Mouse (Mus musculus): Measurements from ENCODE around the gene Prrt1. TPM values are rescaled to one million over a fixed set of nuclear protein-coding genes. Genes with fewer than 3 reads are reported as not detected.

Prrt1 gene
- polyA plus RNA-seq, 1 experiment from 2014 or later = 0.11 TPM

DNA sequence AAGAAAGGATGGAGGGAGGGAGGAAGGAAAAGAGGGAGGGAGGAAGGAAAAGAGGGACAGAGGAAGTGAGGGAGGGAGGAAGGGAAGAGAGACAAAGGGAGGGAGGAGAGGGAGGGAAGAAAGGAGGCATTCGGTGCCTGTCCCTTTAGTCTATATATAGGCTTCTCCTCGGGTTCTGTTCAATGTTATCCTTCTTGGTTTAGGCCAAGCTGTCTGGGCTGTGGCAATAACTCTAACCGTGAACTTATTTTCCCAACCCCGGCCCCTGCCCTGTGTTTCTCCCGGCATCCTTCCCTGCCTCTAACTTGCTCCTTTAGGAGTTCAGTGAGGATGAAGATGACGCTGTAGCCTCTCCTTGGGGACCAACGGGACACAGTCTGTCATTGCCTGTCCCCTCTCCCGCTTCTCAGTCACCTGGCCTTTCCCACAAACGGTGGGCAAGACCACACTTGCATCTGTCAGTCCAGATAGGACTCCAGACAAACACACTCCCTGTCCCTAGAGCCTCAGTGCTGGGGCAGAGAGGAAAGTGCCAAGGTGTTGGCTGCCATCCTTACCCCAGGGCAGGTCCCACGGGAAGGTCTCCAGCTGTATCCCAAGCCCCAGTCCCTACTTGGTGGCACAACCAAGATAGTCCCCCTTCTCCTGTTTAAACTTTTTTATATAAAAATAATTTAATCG lies 45.3 kb downstream of the Prrt1 start:
- H3K36me3 ChIP-seq = no peaks in the 10 kb centered on the region
- H3K4me3 ChIP-seq = no peak overlapping the region
- peaks cover 43% of the 10 kb centered on the region for H3K4me1 ChIP-seq
- H3K27me3 ChIP-seq (ENCODE audit: insufficient read depth, poor library complexity, severe bottlenecking) = peaks cover 97% of the 10 kb centered on the region
- H3K27ac ChIP-seq = no peak overlapping the region
- no peak for DNase-seq (ENCODE audit: low spot score)
- H3K9me3 ChIP-seq = no peaks in the 10 kb centered on the region
- WGBS = 39% methylated on average over 11 of the region's 11 CpGs

GRCm38 (mm10) chr17:34675205-34676092 lies 46.1 kb downstream of the Prrt1 start:
- H3K4me3 ChIP-seq = no peak overlapping the region
- no peak for DNase-seq (ENCODE audit: low spot score)
- H3K4me1 ChIP-seq = peaks cover 50% of the 10 kb centered on the region
- no peaks in the 10 kb centered on the region for H3K9me3 ChIP-seq
- peaks cover 97% of the 10 kb centered on the region for H3K27me3 ChIP-seq (ENCODE audit: insufficient read depth, poor library complexity, severe bottlenecking)
- H3K36me3 ChIP-seq = no peaks in the 10 kb centered on the region
- H3K27ac ChIP-seq = peak overlapping the region; percentile 36; the same call in 1 of the 2 replicates
- 54% methylated on average over 13 of the region's 13 CpGs for WGBS

DNA sequence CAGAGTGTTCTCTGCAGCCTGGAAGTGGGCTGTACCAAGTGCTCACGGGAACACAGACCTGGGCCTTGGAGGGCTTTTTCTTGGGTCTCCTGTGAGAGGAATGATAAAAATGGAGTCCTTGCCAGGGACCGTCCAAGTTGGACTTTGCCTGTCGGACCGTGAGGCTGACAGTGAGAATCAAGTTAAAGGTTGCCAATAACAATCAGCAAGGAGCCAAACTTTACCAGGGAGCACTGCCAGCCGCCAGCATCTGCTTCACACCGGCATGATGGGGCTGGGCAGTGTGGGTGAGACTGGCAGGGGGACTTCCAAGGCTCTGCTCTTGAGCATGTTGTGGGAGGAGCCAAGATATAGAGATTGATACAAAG lies 46.7 kb downstream of the Prrt1 start:
- H3K27ac ChIP-seq = no peak overlapping the region
- H3K27me3 ChIP-seq (ENCODE audit: insufficient read depth, poor library complexity, severe bottlenecking) = peaks cover 94% of the 10 kb centered on the region
- WGBS = 73% methylated on average over 6 of the region's 6 CpGs

DNA sequence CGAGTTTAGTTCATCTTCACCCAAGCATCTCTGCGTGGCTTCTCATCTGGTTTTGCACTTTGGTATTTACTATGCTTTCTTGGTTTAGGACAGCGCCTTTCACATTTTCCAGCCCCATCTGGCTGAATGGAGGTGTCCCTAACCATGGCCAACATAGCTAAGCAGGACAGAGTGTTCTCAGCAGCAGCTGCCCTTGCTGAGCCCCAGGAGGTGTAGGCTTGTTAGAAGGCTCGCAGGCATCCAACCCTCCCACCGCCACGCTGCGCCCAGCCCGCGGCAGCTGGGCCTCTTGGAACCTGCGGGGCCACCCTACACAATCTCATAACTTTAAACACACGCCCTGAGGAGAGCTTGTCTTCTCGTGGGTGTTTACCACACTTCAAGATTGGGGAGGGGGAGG lies 47.3 kb downstream of the Prrt1 start:
- Histone ChIP-seq H3K36me3 (no peaks in the 10 kb centered on the region), H3K27me3 (ENCODE audit: insufficient read depth, poor library complexity, severe bottlenecking) (peaks cover 88% of the 10 kb centered on the region), H3K4me3 (no peak overlapping the region), H3K9me3 (no peaks in the 10 kb centered on the region), H3K4me1 (peaks cover 47% of the 10 kb centered on the region), H3K27ac (no peak overlapping the region)
- 72% methylated on average over 12 of the region's 12 CpGs for WGBS
- no peak for DNase-seq (ENCODE audit: low spot score)

More for the DNA sequence above, 46.7 kb downstream of the Prrt1 start:
- H3K4me3 ChIP-seq = no peak overlapping the region
- DNase-seq (ENCODE audit: low spot score) = no peak
- no peaks in the 10 kb centered on the region for H3K9me3 ChIP-seq
- peaks cover 48% of the 10 kb centered on the region for H3K4me1 ChIP-seq
- no peaks in the 10 kb centered on the region for H3K36me3 ChIP-seq

DNA sequence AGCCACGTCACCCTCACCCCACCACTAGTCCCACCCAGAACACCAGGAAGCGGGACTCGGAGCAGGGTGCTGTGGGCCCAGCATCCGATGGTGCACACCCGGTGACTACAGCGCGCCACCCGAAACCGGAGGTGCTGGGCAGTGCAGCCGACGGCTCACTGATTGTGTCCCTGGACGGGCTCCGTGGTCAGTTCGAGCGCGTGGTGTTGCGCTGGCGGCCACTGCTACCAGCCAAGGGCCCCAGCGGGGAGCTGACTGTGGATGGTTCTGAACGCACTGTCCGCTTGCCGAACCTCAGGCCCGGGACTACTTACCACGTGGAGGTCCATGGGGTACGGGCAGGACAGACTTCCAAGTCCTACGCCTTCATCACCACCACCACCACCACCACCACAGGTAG lies 50.9 kb downstream of the Prrt1 start:
- no peaks in the 10 kb centered on the region for H3K36me3 ChIP-seq
- H3K27ac ChIP-seq = no peak overlapping the region
- WGBS = 81% methylated on average over 26 of the region's 26 CpGs
- H3K4me3 ChIP-seq = no peak overlapping the region
- H3K4me1 ChIP-seq = peaks cover 60% of the 10 kb centered on the region
- no peaks in the 10 kb centered on the region for H3K9me3 ChIP-seq
- peaks cover 58% of the 10 kb centered on the region for H3K27me3 ChIP-seq (ENCODE audit: insufficient read depth, poor library complexity, severe bottlenecking)
- DNase-seq (ENCODE audit: low spot score) = no peak

- H3K36me3 ChIP-seq = no peaks in the 10 kb centered on the region
- H3K9me3 ChIP-seq = no peaks in the 10 kb centered on the region
- peaks cover 58% of the 10 kb centered on the region for H3K27me3 ChIP-seq (ENCODE audit: insufficient read depth, poor library complexity, severe bottlenecking)
- H3K4me3 ChIP-seq = no peak overlapping the region
- peaks cover 60% of the 10 kb centered on the region for H3K4me1 ChIP-seq
- WGBS = 83% methylated on average over 4 of the region's 4 CpGs
- no peak for DNase-seq (ENCODE audit: low spot score)
- H3K27ac ChIP-seq = no peak overlapping the region
These were observed 51.3 kb downstream of the Prrt1 start for GRCm38 (mm10) chr17:34680621-34681020.

DNA sequence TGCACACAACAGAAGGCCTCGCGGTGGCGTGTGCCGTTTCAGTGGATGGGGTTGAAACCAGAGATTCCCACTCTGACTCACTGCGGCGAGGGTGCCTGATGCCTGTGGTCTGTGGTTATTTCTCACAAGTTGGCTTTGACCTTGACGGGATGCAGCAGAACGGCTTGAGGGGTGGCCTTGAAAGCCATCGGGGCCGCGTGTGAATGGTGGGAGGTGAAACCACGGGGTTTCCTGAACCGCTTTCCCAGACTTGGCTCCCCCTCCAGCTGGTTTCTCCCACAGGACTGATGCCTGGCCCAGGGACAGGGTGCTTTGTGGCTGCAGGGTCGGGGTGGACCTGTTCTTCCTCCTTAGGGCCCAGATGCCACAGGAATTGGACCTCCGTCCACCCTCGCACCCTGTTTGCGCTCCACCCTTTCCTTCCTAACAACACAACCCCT lies 51.8 kb downstream of the Prrt1 start:
- H3K4me3 ChIP-seq = no peak overlapping the region
- H3K27me3 ChIP-seq (ENCODE audit: insufficient read depth, poor library complexity, severe bottlenecking) = peaks cover 56% of the 10 kb centered on the region
- H3K36me3 ChIP-seq = no peaks in the 10 kb centered on the region
- peaks cover 59% of the 10 kb centered on the region for H3K4me1 ChIP-seq
- DNase-seq (ENCODE audit: low spot score) = no peak
- WGBS = 65% methylated on average over 17 of the region's 17 CpGs
- H3K9me3 ChIP-seq = no peaks in the 10 kb centered on the region
- H3K27ac ChIP-seq = peak overlapping the region; percentile 24; the same call in 1 of the 2 replicates

DNA sequence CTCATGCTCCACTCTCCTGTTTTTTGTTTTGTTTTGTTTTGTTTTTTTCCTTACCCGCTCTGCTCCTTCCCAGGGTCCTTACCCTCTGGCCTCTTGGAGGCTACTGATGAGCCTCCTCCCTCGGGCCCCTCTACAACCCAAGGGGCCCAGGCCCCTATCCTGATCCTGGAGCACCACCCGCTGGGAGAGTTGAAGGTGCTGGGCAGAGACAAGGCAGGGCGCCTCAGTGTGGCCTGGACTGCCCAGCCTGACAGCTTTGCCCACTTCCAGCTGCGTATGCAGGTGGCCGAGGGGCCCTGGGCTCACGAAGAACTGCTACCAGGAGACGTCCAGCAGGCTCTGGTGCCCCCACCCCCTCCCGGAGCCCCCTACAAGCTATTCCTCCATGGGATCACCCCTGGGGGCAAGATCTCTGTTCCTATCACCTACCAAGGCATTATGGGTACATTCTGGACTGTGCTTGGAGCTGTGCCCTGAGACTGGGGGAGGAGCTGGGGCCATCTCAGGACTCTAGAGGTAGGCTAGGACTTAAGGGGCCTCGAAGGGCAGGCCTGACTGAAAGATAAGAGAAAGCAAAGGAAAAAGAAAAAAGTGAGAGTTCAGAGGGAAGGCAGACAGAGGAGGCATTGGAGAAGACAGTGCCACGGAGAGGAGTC lies 52.7 kb downstream of the Prrt1 start:
- Histone ChIP-seq H3K36me3 (no peaks in the 10 kb centered on the region), H3K9me3 (no peaks in the 10 kb centered on the region), H3K4me3 (no peak overlapping the region), H3K27me3 (ENCODE audit: insufficient read depth, poor library complexity, severe bottlenecking) (peaks cover 47% of the 10 kb centered on the region), H3K4me1 (peaks cover 55% of the 10 kb centered on the region), H3K27ac (peak overlapping the region; percentile 57; the same call in 1 of the 2 replicates)
- 62% methylated on average over 11 of the region's 11 CpGs for WGBS
- DNase-seq (ENCODE audit: low spot score) = no peak

Other genes with a start within 250 kb of the Prrt1 start
- 0.14 and 0.15 TPM in 2 replicates for gene BC051142, start 230.7 kb upstream of the Prrt1 start, polyA plus RNA-seq (2016; fragmentation: Nextera tagmentation; extraction: Ambion mirVana)
- not detected in 2 replicates for gene Btnl4, start 152.2 kb upstream of the Prrt1 start, polyA plus RNA-seq (2016; fragmentation: Nextera tagmentation; extraction: Ambion mirVana)
- not detected in 2 replicates for gene Btnl6, start 112.2 kb upstream of the Prrt1 start, polyA plus RNA-seq (2016; fragmentation: Nextera tagmentation; extraction: Ambion mirVana)
- gene Notch4, start 65.3 kb upstream of the Prrt1 start, polyA plus RNA-seq (2016; fragmentation: Nextera tagmentation; extraction: Ambion mirVana) = 6.4 and 8.4 TPM in 2 replicates
- 6.8 and 11.0 TPM in 2 replicates for gene Gpsm3, start 39.7 kb upstream of the Prrt1 start, polyA plus RNA-seq (2016; fragmentation: Nextera tagmentation; extraction: Ambion mirVana)
- 10.2 and 16.6 TPM in 2 replicates for gene Pbx2, start 38.3 kb upstream of the Prrt1 start, polyA plus RNA-seq (2016; fragmentation: Nextera tagmentation; extraction: Ambion mirVana)
- gene Ager, start 31.7 kb upstream of the Prrt1 start, polyA plus RNA-seq (2016; fragmentation: Nextera tagmentation; extraction: Ambion mirVana) = 5.3 and 5.6 TPM in 2 replicates
- gene Rnf5, start 25.8 kb upstream of the Prrt1 start, polyA plus RNA-seq (2016; fragmentation: Nextera tagmentation; extraction: Ambion mirVana) = 139 and 157 TPM in 2 replicates
- 44.8 and 57.8 TPM in 2 replicates for gene Agpat1, start 25.3 kb upstream of the Prrt1 start, polyA plus RNA-seq (2016; fragmentation: Nextera tagmentation; extraction: Ambion mirVana)
- gene Egfl8, start 13.6 kb upstream of the Prrt1 start, polyA plus RNA-seq (2016; fragmentation: Nextera tagmentation; extraction: Ambion mirVana) = 0.49 and 1.7 TPM in 2 replicates
- gene Ppt2, start 1.0 kb upstream of the Prrt1 start, polyA plus RNA-seq (2016; fragmentation: Nextera tagmentation; extraction: Ambion mirVana) = 24.3 and 27.5 TPM in 2 replicates
- 12.6 TPM in 2 replicates for gene Fkbpl, start 15.2 kb downstream of the Prrt1 start, polyA plus RNA-seq (2016; fragmentation: Nextera tagmentation; extraction: Ambion mirVana)
- 74.0 and 76.8 TPM in 2 replicates for gene Atf6b, start 17.6 kb downstream of the Prrt1 start, polyA plus RNA-seq (2016; fragmentation: Nextera tagmentation; extraction: Ambion mirVana)
- 0.04 and 0.07 TPM in 2 replicates for gene Tnxb, start 41.0 kb downstream of the Prrt1 start, polyA plus RNA-seq (2016; fragmentation: Nextera tagmentation; extraction: Ambion mirVana)
- gene C4b, start 114.3 kb downstream of the Prrt1 start, polyA plus RNA-seq (2016; fragmentation: Nextera tagmentation; extraction: Ambion mirVana) = not detected in 2 replicates
- gene Cyp21a1, start 175.0 kb downstream of the Prrt1 start, polyA plus RNA-seq (2016; fragmentation: Nextera tagmentation; extraction: Ambion mirVana) = not detected in 2 replicates
- 22.3 and 22.8 TPM in 2 replicates for gene Stk19, start 207.4 kb downstream of the Prrt1 start, polyA plus RNA-seq (2016; fragmentation: Nextera tagmentation; extraction: Ambion mirVana)
- gene Dxo, start 207.5 kb downstream of the Prrt1 start, polyA plus RNA-seq (2016; fragmentation: Nextera tagmentation; extraction: Ambion mirVana) = 48.1 and 62.2 TPM in 2 replicates
- 39.9 and 43.6 TPM in 2 replicates for gene Skiv2l, start 220.7 kb downstream of the Prrt1 start, polyA plus RNA-seq (2016; fragmentation: Nextera tagmentation; extraction: Ambion mirVana)
- 89.6 and 104 TPM in 2 replicates for gene Nelfe, start 220.9 kb downstream of the Prrt1 start, polyA plus RNA-seq (2016; fragmentation: Nextera tagmentation; extraction: Ambion mirVana)
- gene Cfb, start 233.0 kb downstream of the Prrt1 start, polyA plus RNA-seq (2016; fragmentation: Nextera tagmentation; extraction: Ambion mirVana) = 1.3 and 11.4 TPM in 2 replicates
- 2.2 and 4.1 TPM in 2 replicates for gene Zbtb12, start 249.9 kb downstream of the Prrt1 start, polyA plus RNA-seq (2016; fragmentation: Nextera tagmentation; extraction: Ambion mirVana)

Measured in heart, embryonic 10.5 days (tissue).